Mouse (Mus musculus): ENCODE measurements at regions not wholly inside any gene's neighbourhood (a gene's known extent, or its start where the extent isn't known, plus 50 kb on each side); places are given as distances from the start of the nearest gene placed in this dataset.

- TF ChIP-seq CTCF (conservative IDR thresholded peaks at IDR 0.05; ENCODE audit: insufficient read depth, insufficient read length, low read depth, low read length) (no peak), POLR2A (IDR thresholded peaks at IDR 0.05; ENCODE audit: low read depth, low read length) (no peak)
These were observed 348.4 kb upstream of the Acvr2a start for GRCm38 (mm10) chr2:48465483-48465882.
